Mouse (Mus musculus) ovary, postnatal 10 days (tissue): ENCODE measurements at regions not wholly inside any gene's neighbourhood (a gene's known extent, or its start where the extent isn't known, plus 50 kb on each side); places are given as distances from the start of the nearest gene placed in this dataset.
A peak's percentile ranks its signal among the peaks of the same experiment; 100 is the strongest.
"Not testable (repeated sequence)": the region's sequence is repeated elsewhere in the genome, so short reads cannot be mapped to it uniquely, and the experiment has no call there.

Experiments used
- DNase-seq: peaks from one replicate; pipeline ENCODE4 v3.0.0; 2022; ENCODE audit warnings: low spot score

DNA sequence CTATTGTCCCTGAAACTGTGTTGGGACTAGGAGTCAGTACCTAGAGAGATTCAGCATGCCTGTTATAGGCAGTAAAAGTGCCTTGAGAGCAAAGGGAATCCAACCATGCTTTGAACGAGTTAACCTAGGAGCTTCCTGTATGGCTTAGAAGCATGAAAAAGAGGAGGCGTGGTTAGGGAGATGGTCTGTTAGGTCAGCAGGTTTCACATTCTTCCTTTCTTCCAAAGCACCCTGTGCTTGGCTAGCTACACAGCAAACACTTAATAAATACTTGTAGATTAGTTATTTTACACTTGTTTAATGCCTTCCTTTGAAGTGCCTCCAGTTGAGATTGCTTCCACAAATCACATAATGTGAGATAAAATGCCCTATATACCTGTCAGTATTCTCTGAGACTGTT, 284.9 kb upstream of the Adgra3 start:
- no peak for DNase-seq

DNA sequence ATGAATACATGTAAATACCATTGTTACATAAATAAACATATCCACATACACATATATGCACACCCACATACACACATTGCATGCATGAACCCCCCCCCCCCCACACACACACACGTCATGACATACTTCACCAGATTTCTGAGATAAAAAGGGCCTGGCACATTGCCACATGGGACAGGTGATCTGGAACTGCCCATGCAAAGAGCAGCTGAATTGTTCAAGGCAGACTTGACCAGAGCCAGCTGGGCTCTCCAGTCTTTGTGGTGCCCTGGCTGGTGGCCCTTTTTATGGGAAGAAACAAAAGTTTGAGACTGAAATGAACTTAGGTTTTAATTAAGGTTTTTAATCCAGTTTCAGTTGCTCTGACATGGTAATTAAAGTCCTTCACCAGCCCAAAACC, 250.7 kb upstream of the Adgra3 start:
- DNase-seq = no peak

DNA sequence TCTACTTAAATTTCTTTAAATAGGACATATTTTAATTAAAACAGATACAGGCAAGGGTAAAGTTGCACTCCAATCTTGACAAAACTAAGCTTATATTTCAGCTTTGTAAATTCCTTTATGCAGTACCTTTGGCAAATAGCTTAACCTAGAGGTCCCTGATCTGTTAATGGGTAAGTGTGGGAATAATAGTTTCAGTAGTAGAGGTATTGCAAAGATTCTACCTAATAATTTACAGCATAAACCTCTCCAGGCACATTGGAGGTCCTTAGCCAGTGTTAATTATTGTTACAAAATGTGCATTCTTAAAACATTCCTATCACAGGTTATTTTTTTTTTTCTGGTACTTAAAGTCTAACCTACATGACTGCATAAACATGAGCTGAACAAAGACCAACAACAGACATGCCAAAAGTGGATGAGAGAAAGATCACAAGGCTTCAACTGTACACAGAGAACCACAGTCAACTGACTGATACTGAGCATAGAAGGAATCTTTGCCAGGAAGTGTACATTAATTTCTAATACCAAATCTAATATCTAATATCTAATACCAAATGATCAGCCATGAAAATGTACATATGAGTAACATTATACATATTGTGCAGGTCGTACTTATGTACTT, 245.2 kb upstream of the Adgra3 start:
- no peak for DNase-seq

DNA sequence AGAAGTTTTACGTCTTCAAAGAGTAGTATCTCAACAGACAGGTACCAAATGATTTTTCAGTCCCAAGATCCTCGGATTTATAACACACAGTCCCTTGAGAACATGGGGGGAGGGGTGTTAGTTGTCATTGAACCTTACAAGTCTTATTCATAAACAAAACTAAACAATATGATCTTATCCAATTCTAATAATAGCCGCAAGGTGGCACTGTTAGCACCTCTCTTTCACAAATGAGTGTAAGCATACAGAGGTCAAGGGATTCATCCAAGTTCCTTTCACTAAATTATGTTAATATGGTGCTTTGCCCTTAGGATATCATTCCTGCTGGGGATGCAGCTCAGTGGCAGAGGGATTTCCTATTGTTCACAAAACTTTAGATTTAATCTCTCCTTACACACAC, 235.0 kb upstream of the Adgra3 start:
- no peak for DNase-seq

DNA sequence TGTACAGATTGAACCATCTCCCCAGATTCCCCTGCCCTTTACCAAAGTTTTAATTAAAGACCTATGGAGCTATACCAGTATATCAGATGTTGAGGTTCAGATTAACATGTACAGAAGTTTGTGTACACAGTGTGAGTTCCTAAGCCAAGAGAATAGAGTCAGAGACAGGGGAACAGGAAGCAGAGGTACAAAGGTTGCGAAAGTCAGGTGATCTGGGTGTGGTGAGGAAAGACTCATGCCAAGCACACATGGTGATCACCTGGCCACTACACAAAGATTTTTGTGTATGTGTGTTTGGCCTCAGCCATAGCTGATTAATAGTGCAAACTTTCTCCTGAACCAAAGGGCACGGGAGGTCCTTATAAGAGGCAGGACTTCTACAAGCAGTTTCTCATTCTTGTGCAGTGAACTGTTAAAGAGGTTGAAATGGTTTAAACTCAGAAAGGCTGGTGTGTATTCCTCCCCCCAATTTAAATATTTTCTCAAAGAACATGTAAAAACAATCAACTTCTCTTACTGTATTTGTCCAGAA, 232.1 kb upstream of the Adgra3 start:
- no peak for DNase-seq

DNA sequence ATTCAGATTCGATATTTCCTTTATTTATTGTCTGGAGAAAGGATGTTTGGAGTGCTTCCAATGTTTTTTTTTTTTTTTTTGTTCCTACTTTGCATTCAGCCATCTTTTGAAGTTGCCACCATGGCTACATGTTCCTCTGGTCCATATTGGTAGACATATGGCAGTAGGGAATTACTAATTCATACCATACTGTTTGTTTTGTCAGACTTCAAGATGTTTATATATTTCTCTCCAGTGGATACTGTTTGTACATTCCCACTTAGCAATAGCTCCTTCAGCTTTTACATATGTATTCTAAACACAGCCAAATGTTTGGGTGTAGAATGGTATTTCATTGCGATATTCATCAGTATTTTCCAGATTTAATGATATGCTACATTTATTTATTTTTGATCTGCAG, 201.6 kb upstream of the Adgra3 start:
- DNase-seq = no peak

DNA sequence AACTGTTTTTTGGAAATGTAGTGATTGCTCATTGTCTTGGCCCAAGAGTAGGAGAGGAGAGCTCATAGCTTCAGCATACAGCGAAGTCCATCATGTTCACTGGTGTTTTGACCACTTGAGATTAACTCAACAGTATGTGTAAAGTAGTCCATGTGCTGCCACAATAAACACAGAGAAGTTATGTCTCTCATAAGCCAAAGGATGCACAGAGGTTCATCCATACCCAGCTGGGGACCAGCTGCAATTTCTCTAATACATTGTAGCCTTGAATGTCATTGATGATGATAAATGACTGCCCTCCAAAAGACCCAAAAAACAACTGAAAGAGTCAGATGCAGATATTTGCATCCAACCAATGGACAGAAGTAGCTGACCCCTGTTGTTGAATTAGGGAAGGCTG, 199.2 kb upstream of the Adgra3 start:
- DNase-seq = no peak

DNA sequence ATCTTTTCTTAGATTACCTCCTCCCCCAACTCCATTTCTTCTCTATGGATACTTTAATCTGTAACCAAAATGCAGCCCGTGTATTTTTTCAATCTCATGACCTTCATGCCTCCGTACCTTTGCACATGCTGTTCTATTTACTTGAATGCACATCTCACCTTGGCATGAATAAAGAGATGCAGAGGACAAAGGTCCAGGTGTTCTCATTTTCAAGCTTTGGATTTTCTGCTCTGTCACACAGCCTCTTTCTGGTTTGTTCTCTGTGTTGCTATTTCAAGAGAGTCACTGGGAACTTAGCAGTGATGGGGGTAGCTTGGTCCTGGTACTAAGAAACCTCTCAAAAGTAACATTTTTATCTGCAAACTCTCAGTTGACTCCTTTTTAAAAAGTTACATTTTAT, 175.3 kb upstream of the Adgra3 start:
- no peak for DNase-seq

DNA sequence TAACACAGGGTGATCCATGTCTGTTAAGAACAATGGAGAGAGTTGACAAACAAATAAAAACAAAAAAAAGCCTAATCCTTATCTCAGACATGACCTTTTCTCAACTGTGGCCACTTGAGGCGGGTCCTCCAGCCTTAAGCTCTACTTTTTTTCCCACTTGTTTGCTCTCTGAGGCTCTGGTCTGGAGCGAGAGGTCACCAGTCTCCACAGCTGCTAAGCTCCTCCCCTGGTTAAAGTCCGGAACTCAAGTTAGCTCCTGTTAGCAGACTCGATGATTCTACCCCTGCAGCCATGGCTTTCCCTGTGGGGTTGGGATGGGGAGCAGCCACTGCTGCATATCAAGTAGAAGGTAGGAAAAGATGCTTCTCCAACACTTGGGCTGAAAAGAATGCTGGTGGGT, 158.2 kb upstream of the Adgra3 start:
- no peak for DNase-seq

DNA sequence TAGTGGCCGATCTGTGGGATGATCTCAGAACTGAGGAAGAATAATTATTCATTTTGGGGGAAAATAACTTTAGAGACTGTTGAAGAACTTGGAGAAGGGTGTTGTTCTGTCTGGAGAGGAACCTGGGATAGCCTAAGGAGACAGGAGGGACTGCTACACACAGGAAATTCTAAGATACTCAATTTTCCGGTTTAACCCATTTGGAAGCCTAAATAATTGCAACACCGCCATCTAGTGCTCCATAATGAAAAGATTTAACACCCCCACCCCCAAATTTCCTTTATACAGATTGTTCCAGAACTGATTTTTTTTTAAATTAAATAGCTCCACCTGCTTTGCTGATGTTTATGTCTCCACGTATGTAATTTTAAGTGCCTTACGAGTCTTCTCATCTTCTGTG, 157.2 kb upstream of the Adgra3 start:
- no peak for DNase-seq

DNA sequence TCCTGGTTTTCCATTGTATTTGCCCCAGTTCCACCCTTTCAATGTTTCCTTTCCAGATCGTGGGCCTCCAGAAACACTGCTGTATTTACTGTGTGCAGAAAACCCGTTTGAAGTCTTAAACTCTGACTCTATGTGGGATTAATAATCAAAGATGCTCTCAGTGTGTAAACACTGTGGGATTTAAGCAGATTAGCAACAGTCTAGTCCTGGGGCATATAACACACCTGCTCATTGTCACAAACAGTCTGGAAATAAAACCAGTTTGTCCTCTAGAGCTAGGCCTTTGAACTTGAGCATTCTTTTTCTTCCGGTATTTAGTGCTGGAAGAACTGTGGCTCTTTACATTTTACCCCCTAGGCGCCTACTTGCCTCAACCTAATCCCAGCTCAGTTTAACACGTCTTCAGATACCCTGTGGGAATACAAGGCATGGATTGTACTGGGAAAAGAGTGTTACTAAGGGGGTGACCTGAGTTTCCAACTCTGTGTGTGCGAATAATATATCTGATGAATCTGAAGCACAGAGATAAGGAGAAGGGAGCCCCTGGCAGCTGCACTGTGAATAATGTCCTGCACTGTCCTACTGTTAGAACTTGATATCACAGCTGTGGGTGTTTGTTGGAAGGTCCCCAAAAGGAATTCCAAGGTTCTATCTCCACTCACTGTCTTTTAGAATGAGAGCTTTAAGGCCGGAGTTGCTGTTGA, 143.7 kb upstream of the Adgra3 start:
- DNase-seq = no peak

DNA sequence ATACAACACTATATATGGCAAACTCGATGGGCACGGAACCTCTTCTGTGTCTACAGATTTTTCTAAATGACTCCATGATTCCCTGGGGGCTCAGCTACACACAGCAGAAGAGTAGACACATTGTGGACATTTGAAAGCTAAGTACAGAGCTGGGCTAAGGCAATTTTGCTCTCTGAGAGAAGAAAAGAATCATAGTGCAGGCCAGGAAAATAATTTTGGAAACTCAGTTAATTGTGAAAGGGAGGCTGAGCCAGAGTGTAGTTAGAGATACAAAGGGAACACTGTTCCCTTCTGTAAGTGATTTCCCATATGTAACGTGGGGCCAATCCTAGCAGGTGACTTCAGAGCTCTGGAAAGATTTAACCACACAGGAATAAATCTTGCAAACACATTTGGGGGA, 137.6 kb upstream of the Adgra3 start:
- DNase-seq = no peak

DNA sequence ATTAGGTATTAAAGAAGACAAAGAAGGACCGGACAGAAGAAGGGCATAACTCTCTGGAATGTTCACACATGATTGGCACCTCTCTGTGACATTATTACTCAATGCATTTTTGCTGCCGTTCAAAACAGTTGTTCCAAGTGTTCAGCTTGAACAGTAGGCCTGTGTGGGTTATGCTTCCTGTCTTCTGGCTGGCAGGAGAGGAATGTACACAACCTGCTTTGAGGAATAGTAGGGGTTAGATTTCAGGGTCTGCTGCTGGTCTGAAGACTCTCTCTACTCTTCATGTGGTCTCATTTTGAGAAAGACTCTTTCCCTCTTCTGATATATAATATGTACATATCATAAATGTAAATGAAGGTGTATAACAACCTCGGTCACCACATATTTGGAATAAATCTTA, 137.2 kb upstream of the Adgra3 start:
- no peak for DNase-seq

DNA sequence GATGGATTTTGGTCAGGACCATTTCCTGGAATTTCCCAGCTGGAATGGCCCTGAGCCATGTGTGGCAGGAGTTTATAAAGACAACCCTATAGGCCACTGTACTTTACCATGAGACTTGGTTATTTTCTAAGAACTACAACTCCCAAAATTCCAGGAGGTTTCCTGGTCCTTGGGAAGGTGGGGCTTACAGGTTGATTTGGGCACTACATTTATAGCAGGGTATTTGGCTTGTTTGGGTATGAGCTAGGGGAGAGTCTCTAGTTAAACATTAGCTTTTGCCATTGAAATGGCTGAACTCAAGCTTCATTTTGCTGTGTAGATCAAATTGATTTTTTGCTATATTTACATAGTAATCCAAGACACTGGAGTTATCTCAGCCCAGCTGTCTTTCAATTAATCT, 130.6 kb upstream of the Adgra3 start:
- no peak for DNase-seq

DNA sequence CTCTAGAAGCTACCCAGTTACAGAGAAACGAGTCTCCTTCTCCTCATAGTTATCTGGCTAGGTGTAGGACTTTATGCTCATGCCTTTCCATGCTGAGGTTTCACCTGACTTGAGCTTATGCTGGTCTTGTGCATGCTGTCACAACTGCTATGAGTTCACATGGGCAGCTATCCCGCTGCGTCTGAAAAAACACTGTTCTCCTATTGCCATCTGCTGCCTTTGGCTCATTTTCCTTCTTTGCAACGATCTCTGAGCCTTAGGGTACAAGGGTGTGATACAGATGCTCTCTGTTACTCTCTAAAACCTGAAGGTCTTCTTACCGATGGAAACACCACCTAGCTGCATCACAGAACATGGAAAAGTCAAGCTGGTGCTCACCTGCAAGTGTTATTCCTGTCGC, 123.9 kb upstream of the Adgra3 start:
- DNase-seq = no peak

DNA sequence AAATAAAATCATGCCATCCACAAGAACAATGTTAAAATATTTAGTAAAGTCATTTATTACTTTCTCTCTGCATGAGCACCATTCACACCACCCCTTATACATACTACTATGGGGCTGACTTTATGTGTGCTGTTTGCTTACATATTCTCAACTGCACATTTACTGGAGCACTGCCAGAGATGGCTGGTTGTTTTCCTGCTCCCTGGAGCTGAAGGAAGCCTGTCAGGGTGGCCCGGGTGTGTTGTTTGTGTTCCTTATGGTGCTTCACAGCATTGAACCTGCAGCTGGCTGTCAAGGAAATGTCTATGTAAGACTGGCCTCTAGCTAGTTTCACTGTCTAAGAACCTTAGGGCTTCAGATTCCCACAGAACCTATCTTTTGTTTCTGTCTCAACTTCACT, 97.8 kb upstream of the Adgra3 start:
- DNase-seq = no peak

DNA sequence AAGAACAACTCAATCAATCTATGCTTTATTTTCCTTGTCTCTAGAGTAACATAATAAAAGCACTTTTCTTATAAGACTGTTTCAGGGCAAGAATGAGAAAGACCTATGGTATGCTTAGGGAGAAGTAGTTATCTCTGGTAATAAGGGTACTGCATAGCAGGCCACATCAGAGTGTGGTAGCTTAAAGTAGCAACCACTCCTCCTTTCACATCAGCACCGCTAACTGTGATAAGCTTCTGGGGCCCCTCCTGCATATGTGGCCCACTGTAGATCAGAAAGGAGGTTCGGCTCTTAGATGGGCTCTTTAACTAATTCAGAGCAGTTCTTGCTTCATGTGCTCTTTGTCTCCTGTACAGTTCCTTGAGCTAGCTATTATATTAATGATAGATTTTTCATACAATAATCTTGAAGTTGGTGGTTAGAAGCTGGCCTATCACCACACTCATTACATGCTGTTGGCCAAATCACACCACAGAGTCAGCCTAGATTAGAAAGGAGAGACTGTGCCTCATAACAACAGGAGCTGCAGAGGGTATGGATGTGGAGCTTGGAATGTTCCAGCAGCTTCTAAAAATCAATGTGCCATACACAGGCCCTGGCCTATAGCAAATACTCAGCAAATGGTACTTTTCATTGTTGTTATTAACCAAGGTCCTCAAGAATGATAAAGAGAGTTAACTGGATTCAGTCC, 96.5 kb upstream of the Adgra3 start:
- not testable (repeated sequence) for DNase-seq

DNA sequence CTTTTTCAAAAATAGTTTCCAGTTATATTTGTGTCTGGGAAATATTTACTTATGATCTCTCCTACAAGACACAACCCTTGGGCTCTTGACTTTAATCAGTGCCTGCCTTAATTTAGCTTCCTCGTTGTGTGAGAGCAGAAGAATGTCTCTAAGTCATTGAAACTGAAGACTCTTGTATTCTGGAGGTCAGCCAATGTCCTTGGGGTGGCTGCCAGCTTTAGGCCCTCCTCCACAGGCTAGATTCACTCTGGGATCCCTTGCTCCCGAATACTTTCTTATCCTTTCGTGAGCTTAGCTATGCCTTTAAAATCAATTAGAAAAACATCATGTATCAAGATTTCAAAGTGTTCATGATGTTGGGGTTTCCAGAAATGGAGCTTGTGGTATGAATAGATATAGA, 88.1 kb upstream of the Adgra3 start:
- DNase-seq = peak; percentile 19

DNA sequence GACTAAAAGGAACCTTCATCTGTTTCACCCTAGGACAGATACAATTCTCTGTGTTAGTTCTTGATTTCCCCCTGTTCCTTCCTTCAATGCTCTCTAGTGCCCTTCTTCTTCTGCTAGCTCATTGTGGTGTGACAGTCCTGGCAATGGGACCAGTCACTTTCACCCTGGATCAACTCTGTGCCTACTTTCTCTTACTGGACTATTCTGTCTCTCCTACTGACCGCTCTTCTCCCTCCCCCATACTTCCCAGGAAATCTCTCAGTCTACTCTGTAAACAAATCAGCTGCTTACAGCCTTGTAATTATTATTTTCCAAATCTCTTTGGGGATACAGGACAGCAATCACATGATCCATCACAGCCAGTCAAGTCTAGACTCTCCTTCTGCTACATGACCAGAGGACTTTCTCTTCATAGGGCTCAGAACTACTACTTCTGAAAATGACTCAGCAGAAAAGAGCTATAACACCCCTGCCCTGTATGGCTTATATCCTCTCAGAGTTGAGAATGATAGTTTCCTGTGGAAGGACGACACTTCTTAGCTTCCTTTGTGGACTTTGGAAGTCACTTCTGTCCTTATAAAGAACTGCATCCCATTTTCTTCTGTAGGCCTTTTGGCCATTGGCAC, 86.8 kb upstream of the Adgra3 start:
- DNase-seq = no peak

DNA sequence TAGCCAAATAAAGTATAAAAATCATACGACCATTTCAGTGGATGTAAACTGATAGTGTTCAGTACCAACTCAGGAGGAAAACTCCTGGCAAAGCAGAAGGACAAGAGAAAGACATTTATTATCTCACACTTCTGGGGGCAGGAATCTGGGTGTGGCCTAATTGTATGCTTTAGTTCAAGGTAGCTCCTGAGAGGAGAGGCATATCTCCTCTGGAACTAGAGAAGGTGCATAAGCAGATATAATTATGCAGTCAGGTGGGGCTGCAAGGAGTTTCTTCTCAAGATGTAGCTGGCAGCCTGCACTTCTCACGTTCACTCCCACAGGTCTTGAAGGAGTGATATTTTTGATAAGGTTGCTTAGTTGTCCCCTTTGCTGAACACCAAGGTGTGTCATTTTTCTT, 71.4 kb upstream of the Adgra3 start:
- DNase-seq = no peak

DNA sequence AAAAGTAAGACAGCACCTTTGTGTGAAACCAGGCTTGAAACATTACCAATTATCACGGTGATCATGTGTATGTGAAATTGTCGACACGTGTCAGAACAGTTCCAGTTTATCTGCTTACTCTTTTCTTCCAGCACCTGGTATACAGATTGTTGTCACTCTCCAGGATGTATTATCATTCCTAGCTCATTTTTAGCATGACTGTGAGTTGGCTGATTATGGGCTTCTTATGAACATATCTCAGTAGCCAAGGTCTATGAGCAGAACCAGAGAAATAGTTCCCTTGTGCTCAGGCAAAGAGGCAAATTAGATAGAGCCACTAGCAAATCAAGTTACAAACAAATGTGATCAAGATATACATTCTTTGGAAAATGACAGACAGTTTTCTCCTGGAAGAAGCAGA, 70.2 kb upstream of the Adgra3 start:
- DNase-seq = no peak

DNA sequence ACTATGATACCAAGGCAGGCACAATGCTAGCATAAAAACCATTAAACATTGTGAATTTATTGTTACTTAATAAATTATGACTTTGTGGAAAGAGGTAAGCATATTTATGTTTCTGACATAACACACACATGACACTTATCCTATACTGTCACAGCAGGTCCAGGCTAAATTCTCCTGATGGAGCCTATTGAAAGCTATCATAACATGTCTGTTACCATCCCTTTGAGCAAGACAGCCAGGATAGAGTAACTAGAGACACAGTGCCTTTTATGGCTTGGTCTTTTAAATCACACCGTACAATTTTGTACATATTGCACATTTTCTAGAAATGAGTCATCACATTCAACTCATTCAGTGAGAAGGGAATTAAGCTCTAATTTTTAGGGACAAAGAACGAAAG, 67.8 kb upstream of the Adgra3 start:
- DNase-seq = no peak

DNA sequence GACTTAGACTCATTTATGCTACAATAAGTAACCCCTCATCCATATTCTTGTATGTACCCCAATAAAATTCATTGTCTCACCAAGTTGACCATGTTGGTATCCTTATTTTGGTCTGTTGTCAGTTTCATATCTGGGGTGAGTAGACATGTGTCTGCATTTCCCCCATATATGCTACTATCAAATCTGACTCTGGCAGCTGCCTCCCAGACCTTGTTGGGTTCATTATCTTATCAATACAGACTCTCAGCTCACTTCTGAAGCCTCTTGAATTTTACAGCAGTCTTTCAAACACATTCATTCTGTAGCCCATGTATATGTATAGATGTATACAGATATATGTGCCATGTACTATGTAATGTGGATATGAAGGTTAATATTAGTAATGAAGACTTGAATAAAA, 67.4 kb upstream of the Adgra3 start:
- DNase-seq = no peak
